Mouse (Mus musculus) left cerebral cortex, adult 11 months (tissue): ENCODE measurements at regions not wholly inside any gene's neighbourhood (a gene's known extent, or its start where the extent isn't known, plus 50 kb on each side); places are given as distances from the start of the nearest gene placed in this dataset.

Source experiments
- DNase-seq: peaks from one replicate; pipeline ENCODE4 v3.0.0; 2022; ENCODE audit warnings: low spot score

DNA sequence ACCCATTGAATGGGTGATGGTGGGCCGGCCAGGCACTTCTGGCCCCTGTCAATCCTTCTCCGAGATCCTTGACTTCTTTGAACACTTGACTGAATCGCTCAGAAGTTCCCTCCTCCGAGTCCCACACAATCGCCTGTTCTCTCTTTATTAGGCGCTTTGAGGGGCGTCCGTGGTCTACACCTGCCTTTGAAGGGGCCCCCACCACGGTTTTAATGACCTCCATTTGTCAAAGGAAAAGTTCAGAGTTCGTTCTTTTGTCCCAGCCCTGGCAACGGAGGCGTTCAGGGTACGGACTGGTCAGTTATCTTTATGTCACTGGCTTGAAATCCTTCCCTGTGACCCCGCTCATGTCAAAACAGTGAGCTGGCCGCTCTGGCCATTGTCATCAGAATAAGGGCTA lies 74.3 kb upstream of the Irx3 start:
- no peak for DNase-seq

DNA sequence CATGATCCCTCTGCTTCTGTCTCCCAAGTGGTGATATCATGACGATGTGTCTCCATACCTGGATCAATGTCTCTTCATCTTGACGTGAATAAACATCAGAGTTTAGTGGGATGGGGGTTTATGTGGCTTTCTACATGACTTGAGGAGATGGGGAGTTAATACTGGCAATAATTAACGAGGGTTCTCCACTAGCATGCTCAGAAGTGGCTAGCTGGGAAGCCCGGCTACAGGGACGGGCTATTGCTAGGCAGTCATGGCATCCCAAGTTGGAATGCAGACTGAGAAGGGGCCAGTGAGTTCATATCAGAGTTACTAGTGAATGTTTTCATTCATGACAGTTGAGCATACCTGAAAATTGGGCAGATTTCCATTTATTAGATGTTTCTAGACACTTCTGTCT lies 71.4 kb upstream of the Irx3 start:
- no peak for DNase-seq

DNA sequence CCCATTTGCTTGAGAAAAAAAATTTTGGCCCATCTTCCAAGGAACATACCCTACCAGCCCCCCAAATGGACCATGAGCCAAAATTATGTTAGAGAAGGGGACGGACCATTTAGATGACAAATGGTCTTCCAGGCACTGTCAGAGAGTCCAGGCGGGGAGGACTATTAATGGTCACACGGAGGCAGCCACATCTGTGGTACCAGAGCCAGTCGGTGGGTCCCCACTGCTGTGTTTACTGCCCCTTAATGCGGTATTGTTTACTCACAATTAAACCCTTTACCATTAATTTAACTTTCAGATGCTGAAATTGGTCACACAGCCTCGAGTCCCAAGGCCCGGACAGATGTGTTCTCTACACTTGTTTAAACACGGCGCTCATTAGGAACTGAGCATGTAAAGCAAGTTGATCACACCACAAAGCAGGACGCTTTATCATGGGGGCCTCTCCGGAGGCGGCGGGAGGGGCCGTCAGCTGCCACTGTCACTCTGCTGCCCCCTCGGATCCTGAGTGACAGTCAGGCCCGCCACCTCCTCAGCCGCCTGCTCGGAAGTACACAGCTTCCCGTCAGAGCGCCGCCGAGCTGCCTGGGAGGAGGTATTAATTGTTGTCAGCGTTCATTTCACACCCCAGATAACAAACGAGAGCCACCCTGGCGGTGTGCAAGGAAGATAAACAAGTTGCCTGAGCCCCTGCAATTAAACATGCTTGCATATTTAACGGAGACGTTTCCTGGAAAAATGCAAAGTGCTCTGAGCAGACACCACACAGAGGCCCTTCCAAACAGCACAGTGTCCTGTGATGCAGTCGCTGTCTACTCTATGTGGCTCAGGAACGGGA lies 70.6 kb upstream of the Irx3 start:
- DNase-seq: no peak

DNA sequence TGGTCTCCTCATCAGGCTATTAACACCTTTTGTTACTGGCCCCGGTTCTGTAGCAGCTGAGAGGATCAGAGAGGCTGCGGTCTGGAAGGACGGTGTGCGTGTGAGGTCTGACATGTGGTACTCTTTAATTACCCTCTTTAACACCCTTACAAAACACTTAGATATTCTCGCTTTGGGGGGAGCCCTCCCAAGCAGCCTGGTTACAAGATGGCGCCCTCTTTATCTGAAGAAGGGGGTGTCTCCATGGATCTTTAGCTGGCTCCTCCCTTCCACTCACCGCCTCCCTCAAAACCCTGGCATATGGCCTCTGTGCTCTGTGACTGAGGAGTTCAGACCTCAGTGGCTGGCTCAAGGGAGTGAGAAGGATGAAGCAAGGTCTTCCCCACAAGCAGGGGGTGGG lies 65.2 kb upstream of the Irx3 start:
- DNase-seq: no peak

DNA sequence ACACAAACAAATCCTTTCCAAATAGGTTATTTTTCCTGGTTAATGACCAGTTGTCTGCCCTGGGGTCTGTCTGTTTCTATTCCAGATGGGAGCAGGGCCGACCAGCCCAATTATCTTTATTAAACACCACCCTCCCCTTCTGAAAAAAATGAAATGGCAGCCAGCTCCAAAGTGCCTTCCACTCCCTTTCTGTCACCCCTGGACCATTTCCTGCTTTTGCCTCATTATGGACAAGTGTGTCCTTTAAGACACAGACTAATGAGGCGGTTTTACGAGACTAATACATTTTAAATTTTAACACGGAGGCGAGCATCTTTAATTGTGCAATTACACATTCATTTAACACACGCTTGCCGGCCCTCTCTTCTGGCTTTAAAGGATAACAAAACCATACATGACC lies 64.2 kb upstream of the Irx3 start:
- DNase-seq: no peak

DNA sequence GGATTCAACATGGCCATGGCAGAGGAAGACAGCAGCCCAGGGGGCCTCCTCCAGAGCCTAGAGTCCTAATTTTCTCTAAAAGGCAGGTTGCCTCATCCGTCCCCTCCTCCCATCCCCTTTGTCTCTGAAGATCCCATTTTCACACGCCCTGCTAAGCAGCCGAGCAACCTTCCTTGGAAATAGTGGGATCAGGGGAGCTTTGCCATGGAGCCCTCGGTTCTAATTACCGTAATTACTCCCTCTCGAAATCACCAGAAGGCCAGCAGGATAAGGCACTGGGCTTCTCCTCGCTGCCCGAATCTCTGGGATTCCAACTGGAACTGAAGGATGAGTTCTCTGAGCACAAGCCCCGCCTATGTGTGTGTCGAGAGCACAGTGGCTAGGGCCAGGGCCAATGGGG lies 63.5 kb upstream of the Irx3 start:
- DNase-seq: no peak

DNA sequence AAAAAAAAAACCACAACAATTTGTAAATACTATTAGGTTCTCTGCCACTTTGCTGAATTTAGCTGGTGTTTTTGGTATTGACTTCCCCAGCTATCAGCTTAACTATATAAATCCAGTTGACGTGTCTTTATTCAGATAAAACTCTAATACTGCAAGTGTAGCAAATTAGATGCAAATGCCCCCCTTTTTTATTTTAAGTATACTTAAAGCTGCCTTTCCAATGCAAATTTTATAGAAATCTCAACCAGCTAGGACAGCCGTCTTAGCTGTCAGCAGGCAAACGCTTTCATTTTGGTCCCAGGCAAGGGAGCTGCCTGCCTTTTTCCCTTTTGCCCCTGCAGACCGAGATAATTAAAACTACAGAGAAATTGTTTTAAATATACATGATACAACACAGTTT lies 61.6 kb upstream of the Irx3 start:
- no peak for DNase-seq

DNA sequence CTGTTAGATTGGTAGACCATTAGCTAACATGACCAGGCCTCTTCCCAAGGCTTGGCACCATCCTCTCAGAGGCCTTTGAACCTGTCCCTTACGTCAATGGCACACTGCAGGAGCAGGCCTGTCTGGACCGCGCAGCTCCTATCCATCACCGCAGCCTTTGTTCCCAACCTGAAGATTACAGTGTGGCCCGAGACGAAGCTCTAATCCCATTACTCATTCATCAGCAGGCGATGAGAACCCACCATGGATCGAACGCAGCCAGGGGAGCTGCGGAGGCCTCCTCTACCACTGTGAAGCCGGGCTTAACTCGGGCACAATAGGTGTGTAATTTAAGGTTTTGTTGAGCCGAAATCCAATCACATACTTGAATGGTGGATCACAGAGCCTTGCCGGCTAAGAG lies 54.0 kb upstream of the Irx3 start:
- no peak for DNase-seq

DNA sequence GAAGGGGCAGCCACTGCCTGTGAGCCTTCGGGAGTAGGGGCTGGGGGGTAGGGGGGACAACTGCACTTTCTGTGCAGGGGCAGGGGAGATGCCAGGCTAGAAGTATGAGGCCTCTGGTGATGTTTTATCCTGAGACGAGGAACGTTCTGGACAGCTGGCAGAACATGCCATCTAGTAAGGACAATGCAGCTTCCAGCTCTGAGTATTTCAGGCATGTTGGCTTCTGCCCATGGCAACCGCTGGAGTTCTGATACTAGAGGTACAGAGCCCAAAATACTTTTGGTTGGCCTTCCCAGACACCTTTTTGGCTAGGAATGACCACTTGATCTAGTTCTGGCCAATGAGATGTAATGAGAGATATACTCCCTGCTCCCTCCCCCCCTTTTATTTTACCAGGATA lies 52.5 kb upstream of the Irx3 start:
- no peak for DNase-seq

DNA sequence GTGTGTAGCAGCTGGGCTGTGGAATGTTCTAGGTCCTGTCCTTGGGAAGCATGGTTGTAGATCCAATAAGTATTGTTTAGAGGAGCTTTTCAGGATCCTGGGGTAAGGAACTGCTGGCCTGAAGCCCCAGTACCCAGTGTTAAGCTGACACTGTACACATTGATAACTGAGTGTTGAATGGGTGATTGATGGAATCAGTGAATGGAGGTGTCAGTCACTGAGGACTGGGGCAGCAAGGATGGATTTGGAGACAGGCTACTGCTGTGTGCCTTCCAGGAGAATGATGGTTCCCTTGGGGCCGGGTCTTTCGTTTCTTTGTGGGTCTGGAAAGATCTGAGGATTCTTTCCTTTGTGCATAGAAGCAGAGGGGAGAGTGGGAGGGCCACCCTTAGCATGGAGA lies 51.9 kb upstream of the Irx3 start:
- DNase-seq: no peak

DNA sequence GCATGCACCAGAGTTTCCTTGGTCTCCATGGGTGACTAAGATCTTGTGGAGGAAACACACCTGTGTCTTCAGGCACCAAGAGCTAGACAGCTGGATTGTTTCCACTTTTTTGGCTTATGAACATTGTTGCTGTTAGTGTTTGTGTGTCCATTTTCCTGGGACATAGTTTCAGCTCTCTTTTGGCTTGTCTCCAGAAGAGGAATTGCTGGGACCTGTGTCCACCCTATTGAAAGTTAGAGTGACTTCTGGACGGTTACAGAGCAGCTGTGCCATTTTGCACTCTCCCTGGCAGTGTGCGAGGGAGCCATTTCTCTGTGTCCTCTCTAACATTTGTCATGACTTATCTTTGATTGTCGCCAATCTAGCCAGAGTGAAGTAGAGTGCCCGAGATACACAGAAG lies 51.5 kb upstream of the Irx3 start:
- no peak for DNase-seq
